Mouse (Mus musculus): ENCODE measurements around the gene Caskin1.

- TF ChIP-seq POLR2A (IDR thresholded peaks at IDR 0.05; ENCODE audit: low read depth, low read length) = no peak
- TF ChIP-seq CTCF (IDR thresholded peaks at IDR 0.05; ENCODE audit: borderline replicate concordance, insufficient read depth, low read length) = no peak
These were observed 60.7 kb downstream of the Caskin1 start for GRCm38 (mm10) chr17:24548921-24549617.

Measured in embryonic fibroblast, embryonic 13.5 days (primary cell).